ENCODE assay signal across 10 mouse cellular contexts in the genomic region with DNA sequence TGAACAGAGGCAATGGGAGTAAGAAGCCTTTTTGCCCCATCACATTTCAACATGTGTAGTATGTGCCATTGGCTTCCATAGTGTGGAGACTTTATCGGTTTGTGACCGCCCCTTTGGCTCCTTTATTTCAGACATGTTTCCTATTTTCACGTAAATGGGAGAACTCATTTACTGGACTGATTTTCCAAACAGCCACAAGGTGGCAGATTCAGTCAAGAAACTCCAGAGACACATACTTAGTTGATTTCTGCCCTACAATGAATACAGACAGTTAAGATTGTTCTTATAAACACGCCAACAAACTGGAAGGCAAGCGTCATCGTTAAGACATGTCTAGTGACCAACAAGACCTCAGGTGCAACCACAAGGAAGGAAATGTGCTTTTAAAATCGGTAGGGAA. TPM values are rescaled to one million over a fixed set of nuclear protein-coding genes. Genes with fewer than 3 reads are reported as not detected.
DNase-seq lines count a peak whose midpoint lies in the region; ATAC-seq and TF ChIP-seq lines count a peak whose summit lies in the region.
"Had no signal": no experiment of that assay in that cellular context is flagged by ENCODE, and none has a peak within 500 bp of the region (broad histone marks: within the 10 kb centered on the region; RNA-seq: fewer than 3 reads in every experiment).

No protein-coding gene starts in this region.

- 27% methylated on average over 7 of the region's 7 CpGs for WGBS in cerebellum, adult 2 months
- 49% methylated on average over 7 of the region's 7 CpGs for WGBS in limb, embryonic 11.5 days
- 55% methylated on average over 7 of the region's 7 CpGs for WGBS in limb, embryonic 10.5 days

- no peak for ATAC-seq in limb, embryonic 11.5 days (ENCODE audit: insufficient number of reproducible peaks, low FRiP score, low TSS enrichment, low read depth)
- ATAC-seq in megakaryocyte progenitor cell, adult 5-6 weeks (replicated peaks; ENCODE audit: poor library complexity) = peak; percentile 66
- ATAC-seq in monocyte, adult 5-6 weeks (replicated peaks; ENCODE audit: insufficient number of reproducible peaks, low FRiP score, low TSS enrichment, poor library complexity, severe bottlenecking) = no peak

- no peak overlapping the region for H3K27ac ChIP-seq in cerebellum, adult 2 months (ENCODE audit: insufficient read depth, low read length)
- no peak overlapping the region for H3K27ac ChIP-seq in limb, embryonic 11.5 days (replicated peaks; ENCODE audit: low read depth, low read length)
- H3K27ac ChIP-seq in limb, embryonic 10.5 days = no peak overlapping the region
- H3K27ac ChIP-seq: heart, embryonic 13.5 days; macrophage had no signal

- H3K4me3 ChIP-seq in cerebellum, adult 2 months (replicated peaks; ENCODE audit: insufficient read depth, low read depth, low read length) = no peak overlapping the region
- no peak overlapping the region for H3K4me3 ChIP-seq in limb, embryonic 11.5 days (ENCODE audit: low read depth, low read length)
- H3K4me3 ChIP-seq in limb, embryonic 10.5 days = no peak overlapping the region
- H3K4me3 ChIP-seq: heart, embryonic 13.5 days had no signal

- no peak overlapping the region for H3K9ac ChIP-seq in limb, embryonic 11.5 days (ENCODE audit: low read length)
- H3K9ac ChIP-seq: heart, embryonic 13.5 days had no signal

- no peak for TF ChIP-seq POLR2A in cerebellum, adult 2 months (IDR thresholded peaks at IDR 0.05; ENCODE audit: borderline replicate concordance, insufficient read depth, low read length)

- peak; percentile 29; the same call in 1 of the 2 replicates for TF ChIP-seq CTCF in cerebellum, adult 2 months (IDR thresholded peaks at IDR 0.05; ENCODE audit: borderline replicate concordance, insufficient read depth, low read depth, low read length)

- H3K27me3 ChIP-seq in cerebellum, adult 2 months (ENCODE audit: control insufficient read depth, insufficient read depth, low read length) = no peaks in the 10 kb centered on the region
- H3K27me3 ChIP-seq in limb, embryonic 11.5 days (ENCODE audit: control insufficient read depth, insufficient read depth, low read length) = no peaks in the 10 kb centered on the region
- no peaks in the 10 kb centered on the region for H3K27me3 ChIP-seq in limb, embryonic 10.5 days (ENCODE audit: low read depth, poor library complexity, severe bottlenecking)
- H3K27me3 ChIP-seq: heart, embryonic 13.5 days had no signal

- no peaks in the 10 kb centered on the region for H3K36me3 ChIP-seq in limb, embryonic 11.5 days (ENCODE audit: control insufficient read depth, insufficient read depth, low read length)
- no peaks in the 10 kb centered on the region for H3K36me3 ChIP-seq in limb, embryonic 10.5 days
- H3K36me3 ChIP-seq: heart, embryonic 13.5 days had no signal

- H3K4me2 ChIP-seq in limb, embryonic 11.5 days (ENCODE audit: low read depth, severe bottlenecking) = no peak overlapping the region
- H3K4me2 ChIP-seq: heart, embryonic 13.5 days had no signal

- no peaks in the 10 kb centered on the region for H3K9me3 ChIP-seq in limb, embryonic 11.5 days (ENCODE audit: control insufficient read depth, low read length)
- no peaks in the 10 kb centered on the region for H3K9me3 ChIP-seq in limb, embryonic 10.5 days (replicated peaks)
- H3K9me3 ChIP-seq: heart, embryonic 13.5 days had no signal

- no peaks in the 10 kb centered on the region for H3K4me1 ChIP-seq in cerebellum, adult 2 months (ENCODE audit: control insufficient read depth, insufficient read depth, low read length)
- H3K4me1 ChIP-seq in limb, embryonic 11.5 days (ENCODE audit: control insufficient read depth, insufficient read depth, low read length) = no peaks in the 10 kb centered on the region
- peaks cover 1% of the 10 kb centered on the region; the same call in 1 of the 2 replicates for H3K4me1 ChIP-seq in limb, embryonic 10.5 days

- peak in 1 of 2 experiments; percentile 40 for DNase-seq in cerebellum, adult 2 months
- no peak for DNase-seq in cerebellum, adult 9-11 months
- DNase-seq in limb, embryonic 11.5 days (ENCODE audit: low spot score) = peak; percentile 37
- no peak for DNase-seq in limb, embryonic 10.5 days (ENCODE audit: low spot score)
- peak; percentile 41 for DNase-seq in cerebellum, adult 9-10 months
- no peak for DNase-seq in gastrocnemius, adult 8-10 months (ENCODE audit: low spot score in 2 of 2)

RNA-seq across cellular contexts. Expression of gene Basp1, which starts 15.0 kb away (rescaled TPM):
- polyA plus RNA-seq in cerebellum, adult 2 months (2012; rRNA removed) = 58.4 and 74.3 TPM in 2 replicates
- 81.8 and 85.1 TPM in 2 replicates for polyA plus RNA-seq in limb, embryonic 11.5 days (2014; fragmentation: Nextera tagmentation; extraction: Ambion mirVana)
- polyA plus RNA-seq in limb, embryonic 10.5 days (2016; fragmentation: Nextera tagmentation; extraction: Ambion mirVana) = 41.1 and 43.1 TPM in 2 replicates
- total RNA-seq in megakaryocyte progenitor cell, adult 5-6 weeks (2015) = 3.8 and 5.3 TPM in 2 replicates
- 3.0 and 4.7 TPM in 2 replicates for total RNA-seq in megakaryocyte progenitor cell, adult 5-6 weeks (2017)
- 1.6 to 17.8 TPM (median 16.7 TPM) in 3 replicates for total RNA-seq in monocyte, adult 5-6 weeks (2017)
- total RNA-seq in gastrocnemius, adult 8-10 months (2022) = 1 to 10 TPM in 1 of 4 experiments, under 1 TPM in 3; 0.34 to 1.5 (median 0.75) TPM

Comparison
In these comparisons a context has a peak if more than half of its experiments do, and no peak if none do; other contexts are left out.
1. DNase-seq: peak in limb, embryonic 11.5 days (single experiment) and cerebellum, adult 9-10 months (single experiment); none in cerebellum, adult 9-11 months (single experiment), limb, embryonic 10.5 days (single experiment) and gastrocnemius, adult 8-10 months (0 of 2).